ENCODE assay signal across 29 mouse cellular contexts in the genomic region with DNA sequence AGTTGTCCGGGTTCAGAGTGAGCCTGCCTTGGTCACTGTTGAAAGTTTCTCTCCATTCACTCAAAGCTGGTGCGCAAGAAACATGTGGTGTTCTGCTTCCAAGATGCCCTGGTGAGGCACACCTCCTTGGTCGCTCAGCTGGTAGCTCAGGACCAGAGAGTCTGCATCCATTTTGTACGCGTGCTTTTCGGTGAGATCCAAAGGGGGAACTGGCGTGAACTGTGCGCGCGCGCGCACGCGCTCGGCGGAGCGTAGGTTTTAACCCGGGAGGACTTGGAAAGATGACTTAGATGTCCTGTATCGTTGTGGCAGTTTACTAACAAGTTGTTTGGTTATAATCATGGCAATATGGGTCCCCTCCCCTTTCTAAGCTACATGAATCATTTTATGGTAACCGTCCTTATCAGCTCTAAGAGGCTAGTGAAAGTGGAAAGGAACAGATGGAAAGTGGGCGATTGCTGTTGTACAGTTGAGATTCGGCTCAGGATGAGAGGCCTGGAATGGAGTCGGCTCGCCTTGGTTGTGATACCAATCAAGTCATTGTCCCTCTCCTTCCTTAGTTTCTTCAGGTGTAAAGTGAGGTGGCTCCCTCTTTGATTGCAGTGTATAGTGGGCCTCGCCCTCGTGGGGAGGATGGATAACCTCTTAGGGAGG. TPM values are rescaled to one million over a fixed set of nuclear protein-coding genes. Genes with fewer than 3 reads are reported as not detected.
A peak's percentile ranks its signal among the peaks of the same experiment; 100 is the strongest.
DNase-seq lines count a peak whose midpoint lies in the region; ATAC-seq lines count a peak whose summit lies in the region.
"Had no signal": no experiment of that assay in that cellular context is flagged by ENCODE, and none has a peak within 500 bp of the region (broad histone marks: within the 10 kb centered on the region; RNA-seq: fewer than 3 reads in every experiment).

No protein-coding gene starts in this region.

- peaks cover 20% of the 10 kb centered on the region for H3K27me3 ChIP-seq in midbrain, embryonic 11.5 days (ENCODE audit: control insufficient read depth, insufficient read depth, low read length)
- peaks cover 29% of the 10 kb centered on the region for H3K27me3 ChIP-seq in midbrain, embryonic 13.5 days

- H3K36me3 ChIP-seq in midbrain, embryonic 11.5 days (ENCODE audit: control insufficient read depth, insufficient read depth, low read length) = no peaks in the 10 kb centered on the region
- H3K36me3 ChIP-seq in midbrain, embryonic 13.5 days = no peaks in the 10 kb centered on the region
- H3K36me3 ChIP-seq: embryonic facial prominence, embryonic 10.5 days; embryonic facial prominence, embryonic 13.5 days; forebrain, embryonic 12.5 days; forebrain, embryonic 15.5 days; hindbrain, embryonic 12.5 days; hindbrain, embryonic 15.5 days had no signal

- H3K4me2 ChIP-seq in midbrain, embryonic 11.5 days = no peak overlapping the region
- H3K4me2 ChIP-seq in midbrain, embryonic 13.5 days (replicated peaks) = no peak overlapping the region
- H3K4me2 ChIP-seq: embryonic facial prominence, embryonic 13.5 days; forebrain, embryonic 12.5 days; forebrain, embryonic 15.5 days; heart, embryonic 11.5 days; hindbrain, embryonic 12.5 days; hindbrain, embryonic 15.5 days had no signal

- ATAC-seq in frontal cortex, adult (ENCODE audit: low TSS enrichment) = peak; percentile 78
- ATAC-seq in midbrain, embryonic 11.5 days (ENCODE audit: low FRiP score) = no peak
- no peak for ATAC-seq in midbrain, embryonic 13.5 days
- ATAC-seq: forebrain, embryonic 15.5 days had no signal

- no peak overlapping the region for H3K9ac ChIP-seq in midbrain, embryonic 11.5 days (ENCODE audit: low read length)
- no peak overlapping the region for H3K9ac ChIP-seq in midbrain, embryonic 13.5 days (replicated peaks)
- H3K9ac ChIP-seq: embryonic facial prominence, embryonic 13.5 days; forebrain, embryonic 12.5 days; forebrain, embryonic 15.5 days; hindbrain, embryonic 12.5 days; hindbrain, embryonic 15.5 days had no signal

- DNase-seq in frontal cortex, postnatal 25 days (ENCODE audit: low spot score in 2 of 2) = no peak
- peak; percentile 37 for DNase-seq in midbrain, embryonic 11.5 days (ENCODE audit: low spot score, missing footprints)
- DNase-seq in ES-CJ7 (ENCODE audit: low read depth, low spot score) (peak; percentile 55), ZHBTc4 (ENCODE audit: low read depth, low spot score) (peak; percentile 77)
- no peak for DNase-seq in kidney, postnatal 14 days
- no peak for DNase-seq in kidney, postnatal 4 days
- DNase-seq: adrenal gland, adult 2 months; adrenal gland, postnatal 14 days; cerebellum, adult 11-12 months; cerebellum, adult 8-10 months; cerebellum, postnatal 10 days; cerebellum, postnatal 36 days; embryo, embryonic 11 days; gastrocnemius, adult 2 months; gastrocnemius, postnatal 14 days; heart, adult 11 months had no signal

- no peaks in the 10 kb centered on the region; the same call in 1 of the 2 replicates for H3K9me3 ChIP-seq in midbrain, embryonic 11.5 days (ENCODE audit: control insufficient read depth, low read length)
- no peaks in the 10 kb centered on the region for H3K9me3 ChIP-seq in midbrain, embryonic 13.5 days
- H3K9me3 ChIP-seq: embryonic facial prominence, embryonic 10.5 days; embryonic facial prominence, embryonic 13.5 days; forebrain, embryonic 15.5 days; hindbrain, embryonic 12.5 days; hindbrain, embryonic 15.5 days had no signal

- no peak overlapping the region for H3K27ac ChIP-seq in midbrain, embryonic 11.5 days (ENCODE audit: low read depth, low read length)
- no peak overlapping the region for H3K27ac ChIP-seq in midbrain, embryonic 13.5 days
- H3K27ac ChIP-seq: embryonic facial prominence, embryonic 10.5 days; embryonic facial prominence, embryonic 13.5 days; forebrain, embryonic 12.5 days; forebrain, embryonic 15.5 days; gastrocnemius, adult 2 months; hindbrain, embryonic 12.5 days; hindbrain, embryonic 15.5 days had no signal

- no peaks in the 10 kb centered on the region for H3K4me1 ChIP-seq in midbrain, embryonic 11.5 days (ENCODE audit: control insufficient read depth, insufficient read depth, low read length)
- H3K4me1 ChIP-seq in midbrain, embryonic 13.5 days (replicated peaks) = 0 out of 2 replicates have a peak, but pooled peaks cover 4% of the 10 kb centered on the region
- H3K4me1 ChIP-seq: forebrain, embryonic 12.5 days; forebrain, embryonic 15.5 days; hindbrain, embryonic 15.5 days had no signal

- no peak overlapping the region for H3K4me3 ChIP-seq in midbrain, embryonic 11.5 days (ENCODE audit: low read depth, low read length)
- H3K4me3 ChIP-seq in midbrain, embryonic 13.5 days (replicated peaks) = no peak overlapping the region
- H3K4me3 ChIP-seq: embryonic facial prominence, embryonic 10.5 days; embryonic facial prominence, embryonic 13.5 days; erythroblast, embryonic 14.5 days; forebrain, embryonic 12.5 days; forebrain, embryonic 15.5 days; gastrocnemius, adult 2 months; hindbrain, embryonic 12.5 days; hindbrain, embryonic 15.5 days had no signal

- WGBS in midbrain, embryonic 11.5 days = 90% methylated on average over 26 of the region's 26 CpGs
- 92% methylated on average over 26 of the region's 26 CpGs for WGBS in midbrain, embryonic 13.5 days

RNA-seq across cellular contexts. Expression of a gene that starts 2.1 kb away (rescaled TPM):
- 0.04 TPM in 1 of 2 replicates, not detected in the other for polyA plus RNA-seq in midbrain, embryonic 11.5 days (2014; fragmentation: Nextera tagmentation; extraction: Ambion mirVana)
- 0.05 TPM in 1 of 2 replicates, not detected in the other for polyA plus RNA-seq in midbrain, embryonic 13.5 days (2015; fragmentation: Nextera tagmentation; extraction: Ambion mirVana)
- polyA plus RNA-seq: adrenal gland, adult 2 months; embryonic facial prominence, embryonic 13.5 days; erythroblast, embryonic 14.5 days; forebrain, embryonic 15.5 days; heart, embryonic 11.5 days; heart, embryonic 14.5 days; heart, postnatal 0 days had no signal

RNA-seq across cellular contexts. Expression of a gene that starts 13.0 kb away (rescaled TPM):
- not detected in 2 replicates for polyA plus RNA-seq in midbrain, embryonic 11.5 days (2014; fragmentation: Nextera tagmentation; extraction: Ambion mirVana)
- not detected in 2 replicates for polyA plus RNA-seq in midbrain, embryonic 13.5 days (2015; fragmentation: Nextera tagmentation; extraction: Ambion mirVana)
- polyA plus RNA-seq: adrenal gland, adult 2 months; cortical plate, adult 2 months; embryonic facial prominence, embryonic 10.5 days; erythroblast, embryonic 14.5 days; forebrain, embryonic 12.5 days; forebrain, embryonic 15.5 days; heart, embryonic 11.5 days; heart, embryonic 14.5 days; heart, postnatal 0 days; hindbrain, embryonic 12.5 days; hindbrain, embryonic 15.5 days had no signal

RNA-seq across cellular contexts. Expression of a gene that starts 24.5 kb away (rescaled TPM):
- polyA plus RNA-seq in midbrain, embryonic 11.5 days (2014; fragmentation: Nextera tagmentation; extraction: Ambion mirVana) = 275 and 283 TPM in 2 replicates
- polyA plus RNA-seq in midbrain, embryonic 13.5 days (2015; fragmentation: Nextera tagmentation; extraction: Ambion mirVana) = 222 and 230 TPM in 2 replicates

RNA-seq across cellular contexts. Expression of a gene that starts 38.3 kb away (rescaled TPM):
- 33.7 and 37.8 TPM in 2 replicates for polyA plus RNA-seq in midbrain, embryonic 11.5 days (2014; fragmentation: Nextera tagmentation; extraction: Ambion mirVana)
- polyA plus RNA-seq in midbrain, embryonic 13.5 days (2015; fragmentation: Nextera tagmentation; extraction: Ambion mirVana) = 37.5 and 42.7 TPM in 2 replicates

RNA-seq across cellular contexts. Expression of a gene that starts 55.8 kb away (rescaled TPM):
- 17.2 and 18.5 TPM in 2 replicates for polyA plus RNA-seq in midbrain, embryonic 11.5 days (2014; fragmentation: Nextera tagmentation; extraction: Ambion mirVana)
- polyA plus RNA-seq in midbrain, embryonic 13.5 days (2015; fragmentation: Nextera tagmentation; extraction: Ambion mirVana) = 12.0 and 14.0 TPM in 2 replicates

Comparison
In these comparisons a context has a peak if more than half of its experiments do, and no peak if none do; other contexts are left out.
1. DNase-seq: peak in midbrain, embryonic 11.5 days (single experiment), ES-CJ7 (single experiment) and ZHBTc4 (single experiment); none in frontal cortex, postnatal 25 days (0 of 2), kidney, postnatal 14 days (single experiment) and kidney, postnatal 4 days (0 of 2).